Mouse (Mus musculus): ENCODE measurements around the gene Plcl2.

DNA sequence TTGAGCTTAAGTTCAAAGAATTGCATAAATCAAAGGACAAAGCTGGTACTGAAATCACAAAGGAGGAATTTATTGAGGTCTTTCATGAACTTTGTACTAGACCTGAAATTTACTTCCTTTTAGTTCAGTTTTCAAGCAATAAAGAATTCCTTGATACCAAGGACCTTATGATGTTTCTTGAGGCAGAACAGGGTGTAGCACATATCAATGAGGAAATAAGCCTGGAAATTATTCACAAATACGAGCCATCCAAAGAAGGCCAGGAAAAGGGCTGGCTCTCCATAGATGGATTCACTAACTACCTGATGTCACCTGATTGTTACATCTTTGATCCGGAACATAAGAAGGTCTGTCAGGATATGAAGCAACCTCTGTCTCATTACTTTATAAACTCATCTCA is 97.7 kb downstream of the Plcl2 start:
- TF ChIP-seq GATA1 (IDR thresholded peaks at IDR 0.05; ENCODE audit: borderline replicate concordance, low read length) (no peak), FLI1 (IDR thresholded peaks at IDR 0.05; ENCODE audit: low read length) (no peak)
